Mouse (Mus musculus) cerebellum, adult 2 months (tissue): ENCODE measurements at regions not wholly inside any gene's neighbourhood (a gene's known extent, or its start where the extent isn't known, plus 50 kb on each side); places are given as distances from the start of the nearest gene placed in this dataset.

Source experiments
- CTCF ChIP-seq: fragments of 200-500 bp; IDR thresholded peaks from 2 replicates; pipeline ENCODE4 v1.5.1; 2011; ENCODE audit warnings: low read depth, mild to moderate bottlenecking, control low read depth, low read length, moderate library complexity, borderline replicate concordance; ENCODE audit not compliant: insufficient read depth
- POLR2A ChIP-seq: fragments of 200-500 bp; IDR thresholded peaks from 2 replicates; pipeline ENCODE4 v1.6.1; 2011; ENCODE audit warnings: low read length, control low read depth, borderline replicate concordance; ENCODE audit not compliant: insufficient read depth

DNA sequence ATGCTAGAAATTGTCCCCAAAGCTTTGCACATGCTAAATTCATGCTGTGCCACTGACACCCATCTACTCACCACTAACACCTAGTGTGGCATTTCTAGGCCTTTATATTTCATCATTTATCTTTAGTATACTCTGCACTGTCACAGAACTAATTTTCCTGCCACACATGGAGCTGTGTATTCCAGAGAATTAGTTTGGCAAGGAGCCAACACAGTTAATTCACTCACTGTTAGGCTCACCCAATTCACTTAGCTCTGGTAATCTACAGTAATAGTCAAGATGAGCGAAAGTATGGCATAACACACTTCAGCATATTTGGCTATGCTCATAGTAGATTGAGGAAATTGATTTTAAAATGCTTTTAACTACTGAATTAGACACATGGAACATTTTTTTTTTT is 532.0 kb downstream of the Ptprc start:
- TF ChIP-seq POLR2A (no peak), CTCF (no peak)
